Mouse (Mus musculus) lung, postnatal 0 days (tissue): Measurements from ENCODE around the gene Gm4792. TPM values are rescaled to one million over a fixed set of nuclear protein-coding genes. Genes with fewer than 3 reads are reported as not detected.
A peak's percentile ranks its signal among the peaks of the same experiment; 100 is the strongest.

Experiments used
- ATAC-seq: fragments of 200-750 bp; cut with Nextera tagmentation; 2 replicates; pipeline ENCODE4 v1.8.0; 2017; ENCODE audit warnings: moderate library complexity
- DNase-seq: peaks from one replicate; pipeline ENCODE4 v3.0.0-alpha.2; 2016; ENCODE audit warnings: low spot score
- H3K27ac ChIP-seq: fragments of 300-500 bp; sonication (generic); 2 replicates; pipeline ENCODE4 v1.5.1; 2014; ENCODE audit warnings: antibody characterized with exemption, mild to moderate bottlenecking, low read length, mixed read lengths
- H3K27me3 ChIP-seq: fragments of 300-500 bp; sonication (generic); replicated peaks from 2 replicates; pipeline ENCODE4 v1.6.1; 2014; ENCODE audit warnings: low read length, mixed read lengths; ENCODE audit not compliant: insufficient read depth
- H3K36me3 ChIP-seq: fragments of 300-500 bp; sonication (generic); 2 replicates; pipeline ENCODE4 v1.6.1; 2014; ENCODE audit warnings: low read length, mixed read lengths; ENCODE audit not compliant: insufficient read depth
- H3K4me1 ChIP-seq: fragments of 300-500 bp; sonication (generic); 2 replicates; pipeline ENCODE4 v1.6.1; 2014; ENCODE audit warnings: antibody characterized with exemption, low read depth, low read length, mixed read lengths; ENCODE audit not compliant: insufficient read depth
- H3K4me2 ChIP-seq: fragments of 300-500 bp; sonication (generic); replicated peaks from 2 replicates; pipeline ENCODE4 v1.6.1; 2014; ENCODE audit warnings: low read depth, mild to moderate bottlenecking, low read length, moderate library complexity, mixed read lengths
- H3K4me3 ChIP-seq: fragments of 300-500 bp; sonication (generic); 2 replicates; pipeline ENCODE4 v1.5.1; 2014; ENCODE audit warnings: low read depth, low read length
- H3K9ac ChIP-seq: fragments of 300-500 bp; sonication (generic); replicated peaks from 2 replicates; pipeline ENCODE4 v1.6.1; 2014; ENCODE audit warnings: low read depth, mild to moderate bottlenecking
- H3K9me3 ChIP-seq: fragments of 300-500 bp; sonication (generic); 2 replicates; pipeline ENCODE4 v1.6.1; 2016; ENCODE audit warnings: low read length, mixed read lengths
- CTCF ChIP-seq: IDR thresholded peaks from 2 replicates; pipeline ENCODE4 v1.5.1; 2016; ENCODE audit warnings: antibody characterized with exemption, mild to moderate bottlenecking
- EP300 ChIP-seq: IDR thresholded peaks from 2 replicates; pipeline ENCODE4 v1.6.1; 2016; ENCODE audit warnings: antibody characterized with exemption, mild to moderate bottlenecking, control low read depth
- WGBS: fragments of 180-500 bp; shearing (Covaris S2); extraction: QIAGEN DNeasy Blood & Tissue Kit; methylation state at CpG from one replicate; pipeline ENCODE4 v1.1.7; 2014; 5-methylcytosine and 5-hydroxymethylcytosine counted together
- polyA plus RNA-seq: library from polyadenylated mRNA; unstranded; fragments of >200 nt; fragmentation: Nextera tagmentation; extraction: Ambion mirVana; gene quantifications from 2 replicates; pipeline ENCODE4 v1.2.1, GENCODE M21; 2015

Gm4792 gene
- polyA plus RNA-seq, 1 experiment from 2014 or later: not detected

GRCm38 (mm10) chr10:94310499-94311267, 12.2 kb upstream of the Gm4792 start:
- Histone ChIP-seq H3K4me2 (no peak overlapping the region), H3K9me3 (no peaks in the 10 kb centered on the region), H3K9ac (no peak overlapping the region), H3K27ac (no peak overlapping the region), H3K27me3 (no peaks in the 10 kb centered on the region; the same call in 1 of the 2 replicates), H3K4me1 (peaks cover 8% of the 10 kb centered on the region; the same call in 1 of the 2 replicates), H3K4me3 (no peak overlapping the region), H3K36me3 (no peaks in the 10 kb centered on the region)
- 42% methylated on average over 8 of the region's 9 CpGs for WGBS
- DNase-seq: no peak
- TF ChIP-seq EP300 (no peak), CTCF (no peak)
- no peak for ATAC-seq

DNA sequence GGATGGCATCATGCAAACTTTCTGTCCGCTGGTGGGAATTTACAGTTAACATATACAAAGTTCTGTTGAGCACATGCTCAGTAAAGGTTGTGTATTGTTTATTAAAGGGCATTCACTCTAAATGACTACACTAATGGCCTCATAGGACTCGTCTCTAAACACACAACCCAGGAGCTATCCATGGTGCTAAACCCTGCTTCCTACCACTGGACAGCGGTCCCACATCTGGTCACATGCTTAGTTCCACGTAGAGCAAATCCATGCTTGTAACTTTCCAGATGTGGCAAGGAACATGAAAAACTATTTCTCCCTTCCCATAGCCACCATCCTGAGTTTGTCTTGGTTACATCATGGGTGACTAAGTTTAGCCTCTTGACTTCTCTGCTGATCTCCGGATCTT, 7.0 kb upstream of the Gm4792 start:
- 48% methylated on average over 5 of the region's 5 CpGs for WGBS
- ATAC-seq: no peak
- Histone ChIP-seq H3K4me2 (no peak overlapping the region), H3K4me1 (no peaks in the 10 kb centered on the region), H3K9me3 (no peaks in the 10 kb centered on the region), H3K27ac (no peak overlapping the region), H3K27me3 (no peaks in the 10 kb centered on the region), H3K4me3 (no peak overlapping the region), H3K9ac (no peak overlapping the region), H3K36me3 (no peaks in the 10 kb centered on the region)
- TF ChIP-seq CTCF (no peak), EP300 (no peak)
- peak; percentile 48 for DNase-seq

GRCm38 (mm10) chr10:94304064-94304657, 5.7 kb upstream of the Gm4792 start:
- H3K4me1 ChIP-seq: no peaks in the 10 kb centered on the region
- no peaks in the 10 kb centered on the region for H3K36me3 ChIP-seq
- H3K27me3 ChIP-seq: no peaks in the 10 kb centered on the region
- no peak overlapping the region for H3K4me2 ChIP-seq
- TF ChIP-seq CTCF (no peak), EP300 (no peak)
- DNase-seq: no peak
- 75% methylated on average over 9 of the region's 9 CpGs for WGBS
- H3K4me3 ChIP-seq: no peak overlapping the region
- ATAC-seq: no peak
- no peak overlapping the region for H3K9ac ChIP-seq
- H3K27ac ChIP-seq: no peak overlapping the region
- no peaks in the 10 kb centered on the region for H3K9me3 ChIP-seq

GRCm38 (mm10) chr10:94299301-94299700, 798 bp upstream of the Gm4792 start:
- ATAC-seq (no peak), DNase-seq (no peak)
- Histone ChIP-seq H3K27me3 (no peaks in the 10 kb centered on the region), H3K9ac (no peak overlapping the region), H3K27ac (no peak overlapping the region), H3K4me1 (no peaks in the 10 kb centered on the region), H3K4me2 (no peak overlapping the region), H3K9me3 (no peaks in the 10 kb centered on the region), H3K4me3 (no peak overlapping the region), H3K36me3 (no peaks in the 10 kb centered on the region)
- WGBS: 94% methylated on average over 2 of the region's 2 CpGs
- TF ChIP-seq CTCF (no peak), EP300 (no peak)

DNA sequence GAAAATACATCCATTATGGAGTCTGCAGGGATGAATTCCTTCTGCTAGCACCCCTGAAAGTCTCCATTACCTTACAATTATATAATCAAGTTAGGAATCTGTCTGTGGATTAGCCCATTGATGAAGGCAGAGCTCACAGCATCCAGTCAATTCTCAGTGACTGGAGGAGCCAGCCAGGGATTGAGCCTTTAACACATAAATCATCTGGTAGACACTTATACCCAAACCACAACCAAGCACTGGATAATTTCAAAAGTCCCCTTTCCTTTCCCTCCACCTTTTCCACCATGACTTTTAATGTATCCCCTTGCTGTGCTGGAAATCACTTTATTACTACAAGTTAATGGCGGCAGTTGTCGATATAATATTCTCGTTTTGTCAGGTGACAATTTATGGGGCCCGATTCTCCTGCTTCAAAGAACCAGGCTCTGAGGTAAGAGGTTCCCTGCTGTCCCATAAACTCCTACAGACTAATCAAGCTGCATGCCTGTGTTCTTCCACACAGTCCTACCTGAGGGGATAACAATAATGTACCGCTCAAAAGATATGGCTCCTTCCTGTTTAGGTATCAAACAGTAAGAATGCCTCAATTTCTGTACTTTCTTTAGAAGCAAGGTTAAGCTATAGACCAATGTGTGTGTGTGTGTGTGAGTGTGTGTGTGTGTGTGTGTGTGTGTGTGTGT, 2.4 kb downstream of the Gm4792 start:
- no peak for ATAC-seq
- WGBS: 88% methylated on average over 5 of the region's 5 CpGs
- Histone ChIP-seq H3K27me3 (no peaks in the 10 kb centered on the region), H3K9ac (no peak overlapping the region), H3K9me3 (no peaks in the 10 kb centered on the region), H3K4me1 (no peaks in the 10 kb centered on the region), H3K27ac (no peak overlapping the region), H3K4me2 (no peak overlapping the region), H3K4me3 (no peak overlapping the region), H3K36me3 (no peaks in the 10 kb centered on the region)
- TF ChIP-seq CTCF (no peak), EP300 (no peak)
- no peak for DNase-seq

- TF ChIP-seq CTCF (no peak), EP300 (no peak)
- Histone ChIP-seq H3K9me3 (no peaks in the 10 kb centered on the region), H3K27ac (no peak overlapping the region), H3K4me2 (no peak overlapping the region), H3K4me1 (no peaks in the 10 kb centered on the region), H3K4me3 (no peak overlapping the region), H3K27me3 (no peaks in the 10 kb centered on the region), H3K36me3 (no peaks in the 10 kb centered on the region), H3K9ac (no peak overlapping the region)
- DNase-seq (no peak), ATAC-seq (no peak)
- 53% methylated on average over 6 of the region's 6 CpGs for WGBS
Observed at GRCm38 (mm10) chr10:94294933-94295750, 3.4 kb downstream of the Gm4792 start.
